Mouse (Mus musculus): ENCODE measurements at regions not wholly inside any gene's neighbourhood (a gene's known extent, or its start where the extent isn't known, plus 50 kb on each side); places are given as distances from the start of the nearest gene placed in this dataset.

DNA sequence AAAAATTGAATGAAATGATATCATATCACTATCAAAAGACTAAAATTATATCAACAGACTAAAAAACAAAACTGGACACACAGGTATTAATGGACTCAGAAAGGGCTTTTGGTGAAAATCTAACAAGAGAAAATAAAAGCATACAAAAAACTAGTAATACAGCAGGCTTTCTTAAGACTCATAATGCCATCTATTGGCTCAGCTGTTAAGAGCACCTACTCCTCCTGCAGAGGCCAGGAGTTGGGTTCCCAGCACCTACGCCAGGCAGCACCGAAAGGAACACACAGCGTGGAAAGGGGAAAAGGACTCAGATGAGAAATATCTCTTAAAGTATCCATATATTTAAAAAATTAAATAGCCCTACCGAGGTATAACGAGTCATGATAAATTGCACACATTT lies 151.9 kb upstream of the Gimd1 start:
- intact Hi-C loops (cut with DNase I) = no loop called here
- no peak for DNase-seq

DNA sequence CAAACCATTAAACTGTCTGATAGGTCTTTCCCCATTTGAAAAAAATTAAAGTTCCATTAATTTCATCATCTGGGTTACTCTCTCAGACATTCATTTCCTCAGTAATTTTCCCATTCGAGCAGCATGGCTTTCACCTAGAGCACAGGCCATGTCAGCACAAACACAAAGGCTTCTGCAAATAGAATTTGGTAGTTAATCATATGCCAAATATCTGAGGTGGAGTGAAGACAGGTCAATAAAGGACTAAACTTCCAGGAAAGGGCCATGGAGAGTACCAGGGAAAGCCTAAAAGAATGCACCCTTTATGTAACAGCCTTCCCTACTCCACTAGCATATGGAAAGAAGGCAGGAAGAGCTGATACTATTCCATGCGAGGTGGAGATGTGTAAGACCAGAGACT lies 150.3 kb upstream of the Gimd1 start:
- no peak for DNase-seq
- intact Hi-C loops (cut with DNase I) = no loop called here

DNA sequence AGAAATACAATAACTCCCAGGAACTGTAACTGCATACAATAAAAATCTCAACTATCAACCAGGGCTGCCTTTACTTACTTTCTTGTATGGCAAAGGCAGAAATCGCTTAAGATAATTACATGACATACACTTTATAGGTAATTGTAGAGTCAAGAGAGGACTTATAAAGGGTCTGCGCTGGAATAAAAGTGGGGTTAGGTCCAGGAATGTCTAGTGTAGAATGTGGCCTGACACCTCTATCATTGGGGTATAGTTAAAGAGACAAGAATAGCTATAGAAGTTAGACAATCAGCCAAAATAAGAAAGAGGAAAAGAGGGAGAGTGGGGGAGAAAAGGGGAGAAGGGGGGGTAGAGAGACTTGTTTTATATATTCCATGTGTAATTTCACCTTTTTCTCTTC lies 144.8 kb upstream of the Gimd1 start:
- no peak for DNase-seq
- intact Hi-C loops (cut with DNase I) = no loop called here

DNA sequence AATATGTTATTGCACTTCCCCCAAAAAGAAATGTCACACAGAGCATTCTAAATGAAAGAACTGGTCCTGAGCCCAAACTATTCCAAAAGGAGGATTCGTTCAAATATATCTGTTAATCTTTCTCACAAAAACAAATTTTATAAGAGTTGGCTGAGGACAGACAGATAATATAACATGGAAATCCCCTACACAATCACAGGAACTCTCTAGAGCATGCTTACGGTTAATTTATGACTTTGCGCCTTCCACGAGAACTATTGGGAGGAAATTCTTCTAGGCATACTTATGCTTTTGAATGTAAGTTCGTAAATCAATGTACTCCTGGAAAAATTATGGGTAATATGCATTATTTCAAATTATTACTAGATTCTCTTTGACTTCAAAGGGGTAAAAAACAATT lies 144.1 kb upstream of the Gimd1 start:
- no peak for DNase-seq
- intact Hi-C loops (cut with DNase I) = no loop called here

DNA sequence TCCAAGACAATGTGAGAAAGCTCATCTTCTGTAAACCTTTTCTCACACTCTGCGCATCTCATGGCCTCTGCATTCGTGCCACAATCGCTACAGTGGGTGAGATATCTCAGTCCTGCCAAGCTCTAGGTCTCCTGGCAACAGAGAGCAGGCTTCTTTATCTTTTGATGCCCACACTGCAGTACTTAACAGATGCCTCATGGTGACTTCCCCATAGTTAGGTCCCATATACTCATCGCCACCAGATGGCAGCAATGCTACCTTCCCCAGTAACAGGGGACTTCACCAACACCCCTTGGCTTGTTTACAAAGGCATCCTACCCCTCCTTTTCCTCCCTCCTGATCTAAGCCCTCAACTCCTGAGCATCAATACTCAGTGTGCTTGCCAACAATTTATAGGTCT lies 123.5 kb upstream of the Gimd1 start:
- intact Hi-C loops (cut with DNase I) = loop anchor here (5.0 kb wide), 1 partner anchor 196 kb away; no protein-coding TSS in a partner anchor
- peak; percentile 47 to 62 for DNase-seq

DNA sequence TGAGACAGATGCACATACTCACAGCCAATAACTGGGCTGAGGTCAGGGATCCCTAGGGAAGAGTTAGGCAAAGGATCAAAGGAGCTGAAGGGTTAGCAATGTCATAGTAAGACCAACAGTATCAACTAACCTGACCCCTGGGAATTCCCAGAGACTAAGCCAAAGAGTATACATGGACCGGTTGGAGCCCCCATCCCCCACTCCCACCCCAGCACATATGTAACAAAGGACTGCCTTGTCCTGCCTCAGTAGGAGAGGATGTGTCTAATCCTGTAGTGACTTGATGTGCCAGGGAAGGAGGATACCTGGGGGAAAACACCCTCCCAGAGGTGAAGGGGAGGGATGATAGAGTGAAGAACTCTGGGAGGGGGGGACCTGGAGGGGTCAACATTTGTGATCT lies 119.4 kb upstream of the Gimd1 start:
- intact Hi-C loops (cut with DNase I) = no loop called here
- DNase-seq = no peak

DNA sequence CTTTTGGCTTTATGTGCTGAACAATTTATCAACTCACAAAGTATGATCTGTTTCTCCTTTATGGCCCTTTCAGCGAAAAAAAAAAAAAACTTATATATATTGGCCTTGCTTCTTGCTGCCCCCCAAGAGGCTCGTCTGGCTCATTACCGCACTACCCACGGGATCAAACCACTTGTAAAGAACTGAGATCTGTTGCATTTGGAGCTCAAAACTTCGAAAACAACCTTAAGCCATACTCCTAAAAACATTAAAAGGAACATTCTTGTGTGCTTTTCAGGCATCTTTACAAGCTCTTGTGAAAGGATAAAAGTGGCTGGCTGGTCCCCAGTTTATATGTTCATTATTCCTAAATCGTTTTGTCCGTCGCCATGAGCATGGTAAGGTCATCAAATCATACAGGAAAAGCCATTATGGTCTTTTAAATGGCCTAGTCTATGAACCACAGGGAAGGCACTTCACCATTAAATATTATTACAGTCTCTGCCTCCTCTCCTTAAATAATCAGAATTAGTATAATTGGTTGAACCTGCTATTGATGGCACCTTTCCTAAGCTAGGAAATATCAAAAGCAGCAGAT lies 117.0 kb upstream of the Gimd1 start:
- intact Hi-C loops (cut with DNase I) = no loop called here
- DNase-seq = no peak

DNA sequence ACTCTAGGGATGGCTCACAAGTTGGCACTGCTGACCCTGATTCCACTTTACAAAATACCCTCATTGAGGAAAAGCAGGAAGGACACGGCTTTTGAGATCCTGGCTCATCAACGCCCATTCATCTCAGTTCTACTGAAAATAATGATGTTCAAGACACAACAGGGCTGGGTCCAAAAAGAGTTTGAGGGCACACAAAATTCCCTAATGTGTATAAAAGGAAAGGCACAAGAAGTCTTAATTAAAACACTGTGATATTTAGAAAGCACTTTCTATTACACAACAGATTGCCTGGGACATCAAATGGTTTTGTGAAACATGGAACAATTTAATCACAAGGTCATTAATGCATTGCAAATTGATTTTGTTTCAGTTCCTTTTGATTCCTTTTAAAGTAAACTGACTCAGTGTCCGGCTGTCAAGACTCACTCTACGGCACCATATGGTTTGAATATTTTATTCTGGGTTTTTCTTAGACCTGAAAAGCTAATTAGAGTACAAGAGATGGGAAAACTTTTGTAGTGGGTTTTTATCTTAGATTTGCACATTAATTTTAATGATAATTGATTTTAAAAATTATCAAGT lies 96.2 kb upstream of the Gimd1 start:
- intact Hi-C loops (cut with DNase I) = no loop called here
- no peak for DNase-seq

DNA sequence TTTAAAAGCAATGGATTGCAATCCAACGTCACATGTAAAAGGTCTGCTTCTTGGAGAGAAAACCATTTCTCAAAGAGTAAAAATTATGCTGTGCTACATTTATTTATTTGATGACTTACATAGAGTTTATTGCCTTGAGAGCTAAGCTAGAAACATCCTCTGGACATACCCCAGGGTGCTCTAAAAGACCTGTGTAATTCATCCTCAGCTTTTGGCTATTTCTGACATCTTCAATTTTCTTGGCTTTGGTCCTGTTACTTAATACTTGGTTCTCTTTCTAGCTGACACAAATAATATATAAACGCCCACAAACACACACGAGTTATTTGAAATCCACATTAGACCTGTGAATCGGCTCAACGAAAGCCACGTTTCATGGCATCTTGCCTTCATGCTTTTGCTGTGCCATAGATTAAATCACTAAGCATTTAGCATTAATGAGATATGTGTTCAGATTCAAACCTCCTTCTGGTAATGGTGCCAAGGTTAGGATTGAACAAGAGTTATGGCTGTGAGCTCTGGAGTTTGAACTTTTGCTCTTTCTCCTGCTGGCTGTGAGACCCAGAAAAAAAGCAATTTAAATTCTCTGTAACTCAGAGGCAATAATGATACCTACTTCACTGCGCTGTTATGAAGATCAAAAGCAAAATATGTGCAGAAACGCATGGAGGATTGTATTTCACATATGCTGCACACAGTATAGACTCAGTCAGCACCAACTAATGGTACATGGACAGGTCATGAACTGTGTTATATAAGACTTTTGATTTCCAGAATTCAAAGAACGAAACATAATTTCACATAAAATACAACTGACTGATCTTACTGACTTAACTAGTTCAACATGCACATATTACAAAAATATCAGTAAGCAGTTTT lies 89.6 kb upstream of the Gimd1 start:
- DNase-seq = no peak
- intact Hi-C loops (cut with DNase I) = no loop called here

DNA sequence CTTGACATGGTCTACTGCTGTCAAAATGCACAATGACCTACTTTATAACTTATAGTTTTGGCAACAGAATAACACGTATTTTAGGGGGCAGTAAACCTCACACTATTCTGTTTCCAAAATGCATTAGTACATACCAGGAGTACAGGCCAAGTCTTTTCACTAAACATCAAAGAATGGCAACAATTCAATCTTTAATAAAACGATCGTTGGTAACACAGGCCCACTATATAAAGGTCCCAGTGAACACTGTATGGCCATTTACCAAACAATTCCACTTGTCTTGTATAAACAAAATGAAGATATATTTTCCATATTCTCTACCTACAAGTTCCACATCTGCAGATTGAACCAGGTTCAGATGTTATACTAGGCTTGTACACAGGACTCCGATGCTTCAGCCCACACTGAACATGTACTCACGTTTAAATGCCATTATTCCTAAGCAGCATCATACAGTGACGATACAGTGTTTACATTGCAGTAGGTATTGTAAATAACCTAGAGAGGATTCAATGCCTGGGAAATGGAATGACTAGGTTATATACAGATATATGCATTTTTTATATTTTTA lies 78.3 kb upstream of the Gimd1 start:
- no peak for DNase-seq
- intact Hi-C loops (cut with DNase I) = no loop called here

DNA sequence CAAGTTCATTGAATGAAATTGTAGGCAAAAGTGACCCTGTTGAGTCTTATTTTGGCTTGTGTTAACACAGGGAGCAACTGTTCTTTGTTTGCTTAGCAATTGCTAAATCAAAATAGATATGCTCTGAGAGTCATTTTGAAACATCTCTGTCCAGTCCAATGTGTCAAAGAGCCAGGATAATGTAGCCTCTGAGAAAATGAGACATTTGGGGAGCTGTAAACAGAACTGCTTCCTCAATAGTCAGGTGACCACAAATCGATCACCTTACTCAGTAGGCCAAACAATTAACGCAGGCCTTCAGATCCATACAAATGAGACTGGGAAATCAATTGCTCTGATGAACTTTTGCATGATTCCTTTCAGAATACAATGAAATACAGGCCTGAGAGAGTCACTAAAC lies 63.9 kb upstream of the Gimd1 start:
- no peak for DNase-seq
- intact Hi-C loops (cut with DNase I) = no loop called here

DNA sequence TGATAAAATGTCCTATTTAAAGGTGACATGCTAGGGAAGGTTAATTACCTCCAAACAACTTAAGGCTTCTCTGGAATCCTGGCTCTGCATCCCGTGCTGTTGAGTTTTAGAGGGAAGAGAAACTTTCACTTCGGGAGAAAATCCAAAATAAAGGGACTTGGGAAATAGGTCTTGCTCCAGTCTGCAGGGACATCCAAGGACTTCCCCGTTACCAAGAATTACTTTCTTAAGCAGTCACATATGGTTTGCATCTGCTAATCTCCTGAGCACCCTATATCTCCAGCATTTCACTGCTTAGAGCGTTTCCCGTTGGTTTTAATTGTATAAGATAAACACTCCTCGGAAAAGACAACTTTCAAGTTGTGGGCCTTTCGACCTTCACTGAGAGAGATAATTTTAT lies 63.3 kb upstream of the Gimd1 start:
- DNase-seq = no peak
- intact Hi-C loops (cut with DNase I) = no loop called here

All from heart, postnatal 14 days (tissue).